Mouse (Mus musculus) kidney, embryonic 15.5 days (tissue): ENCODE results near the gene Cxcl2. TPM values are rescaled to one million over a fixed set of nuclear protein-coding genes. Genes with fewer than 3 reads are reported as not detected.

ENCODE experiments used
- ATAC-seq: fragments of 200-750 bp; cut with Nextera tagmentation; replicated peaks from 2 replicates; pipeline ENCODE4 v1.8.0; 2017; ENCODE audit warnings: moderate TSS enrichment; ENCODE audit not compliant: low FRiP score
- H3K27ac ChIP-seq: fragments of 300-500 bp; sonication (generic); 2 replicates; pipeline ENCODE4 v1.5.1; 2015; ENCODE audit warnings: mild to moderate bottlenecking, inconsistent platforms
- H3K27me3 ChIP-seq: fragments of 300-500 bp; sonication (generic); 2 replicates; pipeline ENCODE4 v1.6.1; 2015; ENCODE audit warnings: inconsistent platforms
- H3K36me3 ChIP-seq: fragments of 300-500 bp; sonication (generic); 2 replicates; pipeline ENCODE4 v1.6.1; 2015; ENCODE audit warnings: inconsistent platforms
- H3K4me1 ChIP-seq: fragments of 300-500 bp; sonication (generic); 2 replicates; pipeline ENCODE4 v1.6.1; 2015; ENCODE audit warnings: inconsistent platforms
- H3K4me2 ChIP-seq: fragments of 300-500 bp; sonication (generic); 2 replicates; pipeline ENCODE4 v1.6.1; 2015; ENCODE audit warnings: moderate library complexity, mild to moderate bottlenecking, inconsistent platforms
- H3K4me3 ChIP-seq: fragments of 300-500 bp; sonication (generic); replicated peaks from 2 replicates; pipeline ENCODE4 v1.5.1; 2015; ENCODE audit warnings: mild to moderate bottlenecking, inconsistent platforms
- H3K9ac ChIP-seq: fragments of 300-500 bp; sonication (generic); 2 replicates; pipeline ENCODE4 v1.6.1; 2015; ENCODE audit warnings: mild to moderate bottlenecking, inconsistent platforms
- H3K9me3 ChIP-seq: fragments of 300-500 bp; sonication (generic); replicated peaks from 2 replicates; pipeline ENCODE4 v1.6.1; 2016; ENCODE audit warnings: inconsistent platforms
- WGBS: fragments of 180-500 bp; shearing (Covaris S2); methylation state at CpG from one replicate; pipeline ENCODE4 v1.1.7; 2015; ENCODE audit warnings: mixed read lengths; 5-methylcytosine and 5-hydroxymethylcytosine counted together
- polyA plus RNA-seq: library from polyadenylated mRNA; unstranded; fragments of >200 nt; fragmentation: Nextera tagmentation; extraction: Ambion mirVana; gene quantifications from 2 replicates; pipeline ENCODE4 v1.2.1, GENCODE M21; 2015

The Cxcl2 gene
- not detected in 2 replicates for polyA plus RNA-seq

- no peak within 1 kb of the TSS for H3K27ac ChIP-seq
- peak; percentile 80 for ATAC-seq
- H3K4me1 ChIP-seq = peaks cover 10% of the 10 kb centered on the region
- H3K9me3 ChIP-seq = no peaks in the 10 kb centered on the region
- 0 out of 2 replicates have a peak within 1 kb of the TSS, but pooled peaks have one; percentile 17 for H3K9ac ChIP-seq
- H3K27me3 ChIP-seq = peaks cover 30% of the 10 kb centered on the region
- peak within 1 kb of the TSS; percentile 39 for H3K4me3 ChIP-seq
- WGBS = 6% methylated on average over 22 of the region's 22 CpGs
- peak within 1 kb of the TSS; percentile 81 for H3K4me2 ChIP-seq
- no peaks in the 10 kb centered on the region for H3K36me3 ChIP-seq
Measured at GRCm38 (mm10) chr5:90903339-90904020, at the start of gene Cxcl2. TSS of gene Cxcl2 (plus strand) at chr5:90903871.

- Histone ChIP-seq H3K9ac (no peak overlapping the region), H3K27me3 (no peaks in the 10 kb centered on the region), H3K4me3 (no peak overlapping the region), H3K4me2 (no peak overlapping the region), H3K9me3 (no peaks in the 10 kb centered on the region), H3K27ac (no peak overlapping the region), H3K36me3 (no peaks in the 10 kb centered on the region), H3K4me1 (0 out of 2 replicates have a peak, but pooled peaks cover 6% of the 10 kb centered on the region)
- peak; percentile 97 for ATAC-seq
- 29% methylated on average over 7 of the region's 7 CpGs for WGBS
Measured at GRCm38 (mm10) chr5:90855308-90856230, 48.1 kb upstream of the Cxcl2 start.

- no peak overlapping the region for H3K4me3 ChIP-seq
- 77% methylated on average over 5 of the region's 5 CpGs for WGBS
- no peaks in the 10 kb centered on the region for H3K36me3 ChIP-seq
- no peak for ATAC-seq
- H3K4me1 ChIP-seq = 0 out of 2 replicates have a peak, but pooled peaks cover 6% of the 10 kb centered on the region
- H3K9ac ChIP-seq = no peak overlapping the region
- H3K27me3 ChIP-seq = no peaks in the 10 kb centered on the region
- H3K4me2 ChIP-seq = no peak overlapping the region
- H3K27ac ChIP-seq = no peak overlapping the region
- H3K9me3 ChIP-seq = no peaks in the 10 kb centered on the region
Measured at GRCm38 (mm10) chr5:90857463-90857862, 46.2 kb upstream of the Cxcl2 start.

GRCm38 (mm10) chr5:90858429-90858828, 45.2 kb upstream of the Cxcl2 start:
- ATAC-seq = no peak
- H3K36me3 ChIP-seq = no peaks in the 10 kb centered on the region
- H3K27ac ChIP-seq = no peak overlapping the region

GRCm38 (mm10) chr5:90859031-90859430, 44.6 kb upstream of the Cxcl2 start:
- WGBS = 74% methylated on average over 3 of the region's 3 CpGs

More at GRCm38 (mm10) chr5:90858429-90858828, 45.2 kb upstream of the Cxcl2 start:
- Histone ChIP-seq H3K27me3 (no peaks in the 10 kb centered on the region), H3K9me3 (no peaks in the 10 kb centered on the region), H3K4me1 (0 out of 2 replicates have a peak, but pooled peaks cover 6% of the 10 kb centered on the region), H3K4me3 (no peak overlapping the region), H3K4me2 (no peak overlapping the region), H3K9ac (no peak overlapping the region)
- WGBS = 81% methylated on average over 2 of the region's 2 CpGs

GRCm38 (mm10) chr5:90861876-90862375, 41.7 kb upstream of the Cxcl2 start:
- Histone ChIP-seq H3K27me3 (no peaks in the 10 kb centered on the region), H3K4me2 (no peak overlapping the region), H3K4me1 (no peaks in the 10 kb centered on the region), H3K4me3 (no peak overlapping the region), H3K9me3 (no peaks in the 10 kb centered on the region), H3K9ac (no peak overlapping the region), H3K27ac (no peak overlapping the region), H3K36me3 (no peaks in the 10 kb centered on the region)
- no peak for ATAC-seq
- WGBS = 84% methylated on average over 6 of the region's 6 CpGs

More at GRCm38 (mm10) chr5:90859031-90859430, 44.6 kb upstream of the Cxcl2 start:
- ATAC-seq = no peak
- Histone ChIP-seq H3K4me1 (0 out of 2 replicates have a peak, but pooled peaks cover 6% of the 10 kb centered on the region), H3K4me2 (no peak overlapping the region), H3K36me3 (no peaks in the 10 kb centered on the region), H3K27ac (no peak overlapping the region), H3K9me3 (no peaks in the 10 kb centered on the region), H3K9ac (no peak overlapping the region), H3K27me3 (no peaks in the 10 kb centered on the region), H3K4me3 (no peak overlapping the region)

GRCm38 (mm10) chr5:90866770-90867169, 36.9 kb upstream of the Cxcl2 start:
- H3K4me2 ChIP-seq = no peak overlapping the region
- ATAC-seq = no peak
- H3K9me3 ChIP-seq = no peaks in the 10 kb centered on the region
- H3K4me1 ChIP-seq = no peaks in the 10 kb centered on the region
- H3K9ac ChIP-seq = no peak overlapping the region
- no peak overlapping the region for H3K4me3 ChIP-seq
- H3K27ac ChIP-seq = no peak overlapping the region
- no peaks in the 10 kb centered on the region for H3K27me3 ChIP-seq
- H3K36me3 ChIP-seq = no peaks in the 10 kb centered on the region

GRCm38 (mm10) chr5:90872377-90872776, 31.3 kb upstream of the Cxcl2 start:
- 0 out of 2 replicates have a peak, but pooled peaks have one; percentile 40 for ATAC-seq
- 63% methylated on average over 7 of the region's 7 CpGs for WGBS
- H3K27ac ChIP-seq = no peak overlapping the region
- H3K4me1 ChIP-seq = no peaks in the 10 kb centered on the region
- H3K4me3 ChIP-seq = no peak overlapping the region
- H3K9ac ChIP-seq = no peak overlapping the region
- H3K27me3 ChIP-seq = no peaks in the 10 kb centered on the region
- no peaks in the 10 kb centered on the region for H3K9me3 ChIP-seq
- H3K36me3 ChIP-seq = no peaks in the 10 kb centered on the region
- H3K4me2 ChIP-seq = no peak overlapping the region

GRCm38 (mm10) chr5:90876045-90876444, 27.6 kb upstream of the Cxcl2 start:
- no peak for ATAC-seq
- Histone ChIP-seq H3K4me3 (no peak overlapping the region), H3K27me3 (no peaks in the 10 kb centered on the region), H3K9ac (no peak overlapping the region), H3K4me1 (no peaks in the 10 kb centered on the region), H3K4me2 (no peak overlapping the region), H3K36me3 (no peaks in the 10 kb centered on the region), H3K9me3 (no peaks in the 10 kb centered on the region), H3K27ac (no peak overlapping the region)
- 73% methylated on average over 4 of the region's 4 CpGs for WGBS

- no peak overlapping the region for H3K9ac ChIP-seq
- whole genome bisulfite sequencing = 70% methylated on average over 8 of the region's 8 CpGs
- ATAC-seq = no peak
- H3K27me3 ChIP-seq = no peaks in the 10 kb centered on the region
- H3K4me2 ChIP-seq = no peak overlapping the region
- no peaks in the 10 kb centered on the region for H3K9me3 ChIP-seq
- H3K4me1 ChIP-seq = no peaks in the 10 kb centered on the region
- no peak overlapping the region for H3K4me3 ChIP-seq
- H3K27ac ChIP-seq = no peak overlapping the region
- H3K36me3 ChIP-seq = no peaks in the 10 kb centered on the region
Measured at GRCm38 (mm10) chr5:90876471-90877172, 27.0 kb upstream of the Cxcl2 start.

- no peak overlapping the region for H3K4me3 ChIP-seq
- no peak for ATAC-seq
Measured at GRCm38 (mm10) chr5:90877173-90877512, 26.5 kb upstream of the Cxcl2 start.

More at GRCm38 (mm10) chr5:90877173-90877512, 26.5 kb upstream of the Cxcl2 start:
- H3K4me1 ChIP-seq = no peaks in the 10 kb centered on the region
- H3K9me3 ChIP-seq = no peaks in the 10 kb centered on the region
- no peak overlapping the region for H3K4me2 ChIP-seq
- no peaks in the 10 kb centered on the region for H3K36me3 ChIP-seq
- H3K27me3 ChIP-seq = no peaks in the 10 kb centered on the region
- H3K9ac ChIP-seq = no peak overlapping the region
- no peak overlapping the region for H3K27ac ChIP-seq
